19 mouse cellular contexts compared by ENCODE assay signal in genomic region chr5:51582618-51583017, GRCm38 (mm10). TPM values are rescaled to one million over a fixed set of nuclear protein-coding genes. Genes with fewer than 3 reads are reported as not detected.
DNase-seq lines count a peak whose midpoint lies in the region; ATAC-seq and TF ChIP-seq lines count a peak whose summit lies in the region.
"Had no signal": no experiment of that assay in that cellular context is flagged by ENCODE, and none has a peak within 500 bp of the region (broad histone marks: within the 10 kb centered on the region; RNA-seq: fewer than 3 reads in every experiment).

No protein-coding gene starts in this region.

- 54% methylated on average over 5 of the region's 5 CpGs for WGBS in heart, postnatal 0 days
- WGBS in midbrain, postnatal 0 days, result 55% methylated on average over 5 of the region's 5 CpGs
- 75% methylated on average over 5 of the region's 5 CpGs for WGBS in midbrain, embryonic 16.5 days
- WGBS in embryonic facial prominence, embryonic 10.5 days, result 82% methylated on average over 5 of the region's 5 CpGs

- TF ChIP-seq EP300 in heart, postnatal 0 days (IDR thresholded peaks at IDR 0.05; ENCODE audit: low read depth), result no peak

- H3K4me3 ChIP-seq in heart, postnatal 0 days (ENCODE audit: low read depth, low read length), result no peak overlapping the region
- no peak overlapping the region for H3K4me3 ChIP-seq in midbrain, postnatal 0 days (ENCODE audit: low read depth, low read length)
- H3K4me3 ChIP-seq in midbrain, embryonic 16.5 days (ENCODE audit: low read depth, low read length), result no peak overlapping the region
- H3K4me3 ChIP-seq in embryonic facial prominence, embryonic 10.5 days, result no peak overlapping the region
- H3K4me3 ChIP-seq: erythroblast, embryonic 14.5 days; forebrain, embryonic 15.5 days; layer of hippocampus, adult 2 months; limb, embryonic 12.5 days; neural tube, embryonic 12.5 days had no signal

- DNase-seq in adrenal gland, postnatal 14 days, result peak; percentile 33
- no peak for DNase-seq in adrenal gland, adult 8-10 months
- no peak for DNase-seq in heart, postnatal 0 days (ENCODE audit: low spot score)
- DNase-seq in heart, adult 18-20 months, result no peak
- peak; percentile 19 for DNase-seq in midbrain, postnatal 0 days (ENCODE audit: low spot score)
- DNase-seq in embryonic facial prominence, embryonic 10.5 days (ENCODE audit: low spot score), result no peak
- no peak for DNase-seq in testis, postnatal 10 days (ENCODE audit: low spot score)
- DNase-seq: right cerebral cortex, postnatal 4 days had no signal

- no peaks in the 10 kb centered on the region for H3K27me3 ChIP-seq in heart, postnatal 0 days (ENCODE audit: control insufficient read depth, insufficient read depth, low read length)
- H3K27me3 ChIP-seq in midbrain, postnatal 0 days (ENCODE audit: insufficient read depth, low read length), result no peaks in the 10 kb centered on the region
- no peaks in the 10 kb centered on the region for H3K27me3 ChIP-seq in midbrain, embryonic 16.5 days (ENCODE audit: control insufficient read depth, insufficient read depth, low read depth, low read length)
- no peaks in the 10 kb centered on the region for H3K27me3 ChIP-seq in embryonic facial prominence, embryonic 10.5 days (replicated peaks; ENCODE audit: low read depth, poor library complexity, severe bottlenecking)
- H3K27me3 ChIP-seq: forebrain, embryonic 15.5 days; neural tube, embryonic 12.5 days had no signal

- H3K4me1 ChIP-seq in heart, postnatal 0 days (ENCODE audit: control insufficient read depth, insufficient read depth), result peaks cover 9% of the 10 kb centered on the region
- no peaks in the 10 kb centered on the region for H3K4me1 ChIP-seq in midbrain, postnatal 0 days (ENCODE audit: insufficient read depth, low read length)
- H3K4me1 ChIP-seq in midbrain, embryonic 16.5 days (ENCODE audit: control insufficient read depth, insufficient read depth, low read length), result no peaks in the 10 kb centered on the region
- H3K4me1 ChIP-seq in embryonic facial prominence, embryonic 10.5 days, result peaks cover 5% of the 10 kb centered on the region; the same call in 1 of the 2 replicates
- H3K4me1 ChIP-seq: forebrain, embryonic 15.5 days; limb, embryonic 12.5 days had no signal

- TF ChIP-seq CTCF in heart, postnatal 0 days (IDR thresholded peaks at IDR 0.05; ENCODE audit: low read depth), result no peak
- no peak for TF ChIP-seq CTCF in midbrain, postnatal 0 days (IDR thresholded peaks at IDR 0.05)

- H3K4me2 ChIP-seq in heart, postnatal 0 days (ENCODE audit: low read depth, low read length), result no peak overlapping the region
- H3K4me2 ChIP-seq in midbrain, postnatal 0 days (ENCODE audit: low read depth, low read length, poor library complexity, severe bottlenecking), result no peak overlapping the region
- H3K4me2 ChIP-seq in midbrain, embryonic 16.5 days (ENCODE audit: low read length), result no peak overlapping the region
- H3K4me2 ChIP-seq: forebrain, embryonic 15.5 days; limb, embryonic 12.5 days; neural tube, embryonic 12.5 days had no signal

- H3K9me3 ChIP-seq in heart, postnatal 0 days (replicated peaks; ENCODE audit: control insufficient read depth, low read length), result no peaks in the 10 kb centered on the region
- H3K9me3 ChIP-seq in midbrain, postnatal 0 days (ENCODE audit: low read length), result no peaks in the 10 kb centered on the region
- no peaks in the 10 kb centered on the region for H3K9me3 ChIP-seq in midbrain, embryonic 16.5 days (replicated peaks; ENCODE audit: control insufficient read depth, low read length, poor library complexity, severe bottlenecking)
- H3K9me3 ChIP-seq in embryonic facial prominence, embryonic 10.5 days, result no peaks in the 10 kb centered on the region
- H3K9me3 ChIP-seq: forebrain, embryonic 15.5 days; limb, embryonic 12.5 days; neural tube, embryonic 12.5 days had no signal

- no peak overlapping the region for H3K27ac ChIP-seq in heart, postnatal 0 days (ENCODE audit: low read depth)
- H3K27ac ChIP-seq in midbrain, postnatal 0 days (ENCODE audit: low read depth, low read length), result no peak overlapping the region
- no peak overlapping the region for H3K27ac ChIP-seq in midbrain, embryonic 16.5 days (ENCODE audit: low read length)
- no peak overlapping the region for H3K27ac ChIP-seq in embryonic facial prominence, embryonic 10.5 days (replicated peaks)
- H3K27ac ChIP-seq: forebrain, embryonic 15.5 days; layer of hippocampus, adult 2 months; limb, embryonic 12.5 days; liver, embryonic 14.5 days; neural tube, embryonic 12.5 days had no signal

- H3K9ac ChIP-seq in heart, postnatal 0 days (replicated peaks; ENCODE audit: low read depth, low read length), result no peak overlapping the region
- no peak overlapping the region for H3K9ac ChIP-seq in midbrain, postnatal 0 days (replicated peaks; ENCODE audit: low read length, poor library complexity, severe bottlenecking)
- no peak overlapping the region for H3K9ac ChIP-seq in midbrain, embryonic 16.5 days (ENCODE audit: low read depth, low read length)
- H3K9ac ChIP-seq: forebrain, embryonic 15.5 days; limb, embryonic 12.5 days; liver, embryonic 14.5 days; neural tube, embryonic 12.5 days had no signal

- H3K36me3 ChIP-seq in heart, postnatal 0 days (replicated peaks; ENCODE audit: control insufficient read depth, insufficient read depth, low read length), result no peaks in the 10 kb centered on the region
- no peaks in the 10 kb centered on the region for H3K36me3 ChIP-seq in midbrain, postnatal 0 days (ENCODE audit: insufficient read depth, low read length)
- H3K36me3 ChIP-seq in midbrain, embryonic 16.5 days (ENCODE audit: control insufficient read depth, insufficient read depth, low read length), result no peaks in the 10 kb centered on the region
- H3K36me3 ChIP-seq in embryonic facial prominence, embryonic 10.5 days (replicated peaks), result no peaks in the 10 kb centered on the region
- H3K36me3 ChIP-seq: forebrain, embryonic 15.5 days; limb, embryonic 12.5 days; neural tube, embryonic 12.5 days had no signal

- ATAC-seq in heart, postnatal 0 days (ENCODE audit: insufficient read depth, low read depth), result peak; percentile 51; the same call in 1 of the 2 replicates
- ATAC-seq in midbrain, postnatal 0 days (ENCODE audit: low FRiP score), result no peak
- no peak for ATAC-seq in midbrain, embryonic 16.5 days
- ATAC-seq: activated CD4-positive, CD25-positive, alpha-beta regulatory T cell, adult 4 months; forebrain, embryonic 15.5 days; inflammation-experienced regulatory T-cells, adult 6 months; lung, postnatal 0 days had no signal

RNA-seq across cellular contexts. Expression of gene Ppargc1a, which starts 15.1 kb away (rescaled TPM):
- total RNA-seq in adrenal gland, postnatal 14 days (2021), result 15.1 and 31.2 TPM in 2 replicates
- 1 to 10 TPM; 3.6 to 6.3 (median 4.6) TPM for total RNA-seq in adrenal gland, adult 8-10 months (2022)
- 50.8 and 69.1 TPM in 2 replicates for total RNA-seq in heart, postnatal 0 days (2014; rRNA removed; ENCODE audit: low replicate concordance)
- 51.8 and 61.4 TPM in 2 replicates for polyA plus RNA-seq in heart, postnatal 0 days (2015; fragmentation: Nextera tagmentation; extraction: Ambion mirVana)
- total RNA-seq in heart, adult 18-20 months (2021), result 100 to 1,000 TPM in 1 of 2 experiments, 10 to 100 TPM in 1; 99.6 to 126 TPM
- 15.7 and 16.2 TPM in 2 replicates for total RNA-seq in midbrain, postnatal 0 days (2014; rRNA removed)
- 17.9 and 19.8 TPM in 2 replicates for polyA plus RNA-seq in midbrain, postnatal 0 days (2015; fragmentation: Nextera tagmentation; extraction: Ambion mirVana)
- 15.0 and 17.1 TPM in 2 replicates for polyA plus RNA-seq in midbrain, embryonic 16.5 days (2015; fragmentation: Nextera tagmentation; extraction: Ambion mirVana)
- 1.2 and 2.6 TPM in 2 replicates for polyA plus RNA-seq in embryonic facial prominence, embryonic 10.5 days (2016; fragmentation: Nextera tagmentation; extraction: Ambion mirVana)
- total RNA-seq: megakaryocyte, adult 5-6 weeks had no signal
- polyA plus RNA-seq: activated CD4-positive, CD25-positive, alpha-beta regulatory T cell, adult 4 months; erythroblast, embryonic 14.5 days had no signal

Comparison
In these comparisons a context has a peak if more than half of its experiments do, and no peak if none do; other contexts are left out.
1. DNase-seq: peak in adrenal gland, postnatal 14 days (single experiment) and midbrain, postnatal 0 days (single experiment); none in adrenal gland, adult 8-10 months (single experiment), heart, postnatal 0 days (single experiment), heart, adult 18-20 months (0 of 2), embryonic facial prominence, embryonic 10.5 days (single experiment) and testis, postnatal 10 days (single experiment).